Mouse (Mus musculus): ENCODE data around the gene Ldhd. TPM values are rescaled to one million over a fixed set of nuclear protein-coding genes. Genes with fewer than 3 reads are reported as not detected.

Gene Ldhd
- total and polyA plus RNA-seq, 3 experiments = 0.08 TPM; not detected in 2

DNA sequence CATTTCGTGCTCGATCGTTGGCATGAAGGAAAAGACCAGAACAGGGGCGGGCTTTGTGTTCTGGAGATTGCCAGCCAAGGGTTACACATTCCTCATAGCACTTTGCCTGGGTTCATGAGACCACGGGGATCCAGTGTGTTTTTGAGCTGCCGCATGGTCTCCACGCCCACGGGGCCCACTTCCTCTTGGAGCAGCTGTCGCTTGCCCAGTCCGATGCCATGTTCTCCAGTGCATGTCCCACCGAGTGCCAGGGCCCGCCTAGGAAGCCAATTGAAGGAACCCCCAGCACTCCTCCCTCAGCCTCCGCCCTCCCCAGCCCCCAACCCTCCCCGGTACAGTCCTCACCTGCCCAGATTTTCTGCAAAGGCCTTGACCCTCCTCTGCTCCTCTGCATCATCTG, 3.2 kb downstream of the Ldhd start:
- Histone ChIP-seq H3K27ac (ENCODE audit: insufficient read depth, low read depth) (no peak overlapping the region), H3K79me2 (replicated peaks; ENCODE audit: control insufficient read depth, extremely low read depth, insufficient read depth, poor library complexity, severe bottlenecking) (no peaks in the 10 kb centered on the region), H3K4me3 (replicated peaks in 1 of 3; ENCODE audit: low read depth in 2 of 3, low read length in 2 of 3, poor library complexity in 1 of 3) (no peak overlapping the region), H3K36me3 (replicated peaks in 1 of 2; ENCODE audit: control insufficient read depth in 1 of 2, insufficient read depth in 1 of 2, low read length in 1 of 2) (peaks cover 0 to 13% of the 10 kb centered on the region in 2 experiments), H3K4me1 (ENCODE audit: control insufficient read depth in 1 of 2, insufficient read depth in 2 of 2) (peaks cover 0 to 26% of the 10 kb centered on the region in 2 experiments; a peak in 2 of 4 replicates), H3K9ac (ENCODE audit: insufficient read depth, low read depth) (no peak overlapping the region), H3K27me3 (replicated peaks) (no peaks in the 10 kb centered on the region), H3K4me2 (ENCODE audit: insufficient read depth, low read depth, poor library complexity, severe bottlenecking) (no peak overlapping the region), H3K9me3 (replicated peaks; ENCODE audit: low read length) (no peaks in the 10 kb centered on the region)
- dilution Hi-C loops (cut with MboI; ENCODE audit: extremely low pct_ligation_motif_present, extremely low pct_unique_long_range_greater_than_20kb, low sequenced_read_pairs) (no loop called here), in situ Hi-C loops (cut with MboI; ENCODE audit: low pct_ligation_motif_present, low pct_unique_long_range_greater_than_20kb, low sequenced_read_pairs) (loop anchor here (5.0 to 10.0 kb wide), 2 partner anchors 95 to 282 kb away; no protein-coding TSS in a partner anchor)
- TF ChIP-seq TCF12 (IDR thresholded peaks at IDR 0.05; ENCODE audit: low read depth, low read length) (no peak), GABPA (IDR thresholded peaks at IDR 0.05; ENCODE audit: insufficient replicate concordance, low read depth, low read length) (no peak), HCFC1 (IDR thresholded peaks at IDR 0.05; ENCODE audit: low read depth, low read length) (no peak), USF1 (IDR thresholded peaks at IDR 0.05; ENCODE audit: low read depth, low read length) (no peak), IRF4 (IDR thresholded peaks at IDR 0.05; ENCODE audit: low read depth, low read length) (no peak), BHLHE40 (IDR thresholded peaks at IDR 0.05; ENCODE audit: low read depth, low read length) (no peak), POLR2AphosphoS2 (IDR thresholded peaks at IDR 0.05; ENCODE audit: low read depth, low read length) (no peak), NELFE (IDR thresholded peaks at IDR 0.05; ENCODE audit: low read depth, low read length) (no peak), PAX5 (IDR thresholded peaks at IDR 0.05; ENCODE audit: low read length) (no peak)
- no peak for DNase-seq (ENCODE audit: extremely low read depth)

DNA sequence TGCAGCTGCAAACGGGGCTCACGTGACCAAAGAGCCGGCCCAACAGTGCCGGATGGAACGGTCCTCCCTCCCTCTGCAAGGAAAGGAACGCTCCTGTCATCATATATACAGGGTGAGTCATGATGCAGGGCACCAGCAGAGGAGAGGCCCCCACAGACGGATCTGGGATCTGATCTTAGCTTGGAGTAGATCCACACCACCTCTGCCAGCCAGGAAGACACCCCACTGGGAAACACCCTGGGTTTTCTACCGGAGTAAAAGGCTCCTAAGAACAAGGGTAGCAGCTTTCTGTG, 3.7 kb downstream of the Ldhd start:
- dilution Hi-C loops (cut with MboI; ENCODE audit: extremely low pct_ligation_motif_present, extremely low pct_unique_long_range_greater_than_20kb, low sequenced_read_pairs) = no loop called here
- H3K79me2 ChIP-seq (replicated peaks; ENCODE audit: control insufficient read depth, extremely low read depth, insufficient read depth, poor library complexity, severe bottlenecking) = no peaks in the 10 kb centered on the region
- in situ Hi-C loops (cut with MboI; ENCODE audit: low pct_ligation_motif_present, low pct_unique_long_range_greater_than_20kb, low sequenced_read_pairs) = loop anchor here (5.0 to 10.0 kb wide), 2 partner anchors 94 to 282 kb away; no protein-coding TSS in a partner anchor
- no peak overlapping the region for H3K27ac ChIP-seq (ENCODE audit: insufficient read depth, low read depth)
- H3K4me3 ChIP-seq (replicated peaks in 1 of 3; ENCODE audit: low read depth in 2 of 3, low read length in 2 of 3, poor library complexity in 1 of 3) = no peak overlapping the region
- H3K9ac ChIP-seq (ENCODE audit: insufficient read depth, low read depth) = no peak overlapping the region
- H3K9me3 ChIP-seq (replicated peaks; ENCODE audit: low read length) = no peaks in the 10 kb centered on the region
- H3K36me3 ChIP-seq (replicated peaks in 1 of 2; ENCODE audit: control insufficient read depth in 1 of 2, insufficient read depth in 1 of 2, low read length in 1 of 2) = peaks cover 0 to 18% of the 10 kb centered on the region in 2 experiments
- no peak for TF ChIP-seq EP300 (IDR thresholded peaks at IDR 0.05; ENCODE audit: low read length)
- no peak overlapping the region for H3K4me2 ChIP-seq (ENCODE audit: insufficient read depth, low read depth, poor library complexity, severe bottlenecking)
- DNase-seq (ENCODE audit: extremely low read depth) = no peak
- no peaks in the 10 kb centered on the region for H3K27me3 ChIP-seq (replicated peaks)
- peaks cover 0 to 26% of the 10 kb centered on the region in 2 experiments; a peak in 2 of 4 replicates for H3K4me1 ChIP-seq (ENCODE audit: control insufficient read depth in 1 of 2, insufficient read depth in 2 of 2)

DNA sequence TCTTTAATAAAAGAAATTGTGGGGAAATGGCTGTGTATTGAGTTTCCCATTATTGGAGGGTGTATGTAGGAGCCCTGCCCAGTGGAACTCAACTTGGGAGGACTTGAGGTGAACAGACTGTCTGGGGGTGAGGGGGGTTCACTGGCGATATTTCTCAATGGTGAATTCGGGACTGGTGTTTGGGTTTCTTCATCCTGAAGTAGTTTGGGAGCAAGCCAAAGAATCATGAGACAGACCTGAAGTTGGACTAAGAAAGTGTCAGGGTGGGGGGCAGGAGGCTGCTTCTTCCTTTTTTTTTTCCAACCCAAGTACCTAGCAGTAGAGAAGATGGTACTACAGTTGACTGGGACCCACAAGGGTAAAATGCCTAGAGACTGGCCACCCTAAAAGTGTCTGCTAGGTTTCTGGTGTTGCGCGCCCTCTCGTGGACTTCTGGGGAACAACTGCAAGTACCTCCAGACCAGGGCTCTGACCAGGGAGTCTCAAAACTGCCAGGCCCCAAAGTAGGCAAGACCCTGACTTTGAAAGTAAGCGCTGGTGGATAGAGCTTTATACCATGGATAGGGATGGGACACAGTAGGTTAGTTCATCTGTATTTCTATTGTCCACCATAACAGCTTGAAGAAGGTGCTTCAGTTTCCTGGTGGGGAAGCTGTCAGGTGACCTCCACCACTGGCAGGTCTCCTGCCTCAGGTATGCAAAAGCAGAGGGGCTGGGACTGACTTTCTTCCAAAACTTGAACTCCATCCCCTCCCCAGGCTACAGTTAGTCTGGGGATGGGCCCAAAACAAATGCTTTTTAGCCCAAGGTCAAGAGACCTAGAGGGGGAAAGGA, 4.3 kb downstream of the Ldhd start:
- H3K4me2 ChIP-seq (ENCODE audit: insufficient read depth, low read depth, poor library complexity, severe bottlenecking) = no peak overlapping the region
- dilution Hi-C loops (cut with MboI; ENCODE audit: extremely low pct_ligation_motif_present, extremely low pct_unique_long_range_greater_than_20kb, low sequenced_read_pairs) (no loop called here), in situ Hi-C loops (cut with MboI; ENCODE audit: low pct_ligation_motif_present, low pct_unique_long_range_greater_than_20kb, low sequenced_read_pairs) (loop anchor here (5.0 to 10.0 kb wide), 2 partner anchors 94 to 281 kb away; no protein-coding TSS in a partner anchor)
- H3K9me3 ChIP-seq (replicated peaks; ENCODE audit: low read length) = no peaks in the 10 kb centered on the region
- no peaks in the 10 kb centered on the region for H3K79me2 ChIP-seq (replicated peaks; ENCODE audit: control insufficient read depth, extremely low read depth, insufficient read depth, poor library complexity, severe bottlenecking)
- H3K36me3 ChIP-seq (replicated peaks in 1 of 2; ENCODE audit: control insufficient read depth in 1 of 2, insufficient read depth in 1 of 2, low read length in 1 of 2) = peaks cover 0 to 21% of the 10 kb centered on the region in 2 experiments
- H3K27me3 ChIP-seq (replicated peaks) = no peaks in the 10 kb centered on the region
- no peak overlapping the region for H3K27ac ChIP-seq (ENCODE audit: insufficient read depth, low read depth)
- DNase-seq (ENCODE audit: extremely low read depth) = peak; percentile 75
- H3K4me1 ChIP-seq (ENCODE audit: control insufficient read depth in 1 of 2, insufficient read depth in 2 of 2) = peaks cover 0 to 26% of the 10 kb centered on the region in 2 experiments; a peak in 2 of 4 replicates
- no peak overlapping the region for H3K4me3 ChIP-seq (replicated peaks in 1 of 3; ENCODE audit: low read depth in 2 of 3, low read length in 2 of 3, poor library complexity in 1 of 3)
- no peak overlapping the region for H3K9ac ChIP-seq (ENCODE audit: insufficient read depth, low read depth)
- TF ChIP-seq EP300 (IDR thresholded peaks at IDR 0.05; ENCODE audit: low read length) (no peak), POLR2A (IDR thresholded peaks at IDR 0.05; ENCODE audit: low read depth, low read length) (no peak), RAD21 (IDR thresholded peaks at IDR 0.05; ENCODE audit: low read depth, low read length) (peak; percentile 88), CHD1 (IDR thresholded peaks at IDR 0.05; ENCODE audit: low read depth, low read length) (no peak), ZC3H11A (IDR thresholded peaks at IDR 0.05; ENCODE audit: low read depth, low read length) (peak; percentile 48; the same call in 1 of the 2 replicates), TCF12 (IDR thresholded peaks at IDR 0.05; ENCODE audit: low read depth, low read length) (no peak), ZMIZ1 (IDR thresholded peaks at IDR 0.05; ENCODE audit: low read depth, low read length) (no peak), TBP (conservative IDR thresholded peaks at IDR 0.05; ENCODE audit: low read depth, low read length) (no peak), ETS1 (conservative IDR thresholded peaks at IDR 0.05; ENCODE audit: low read depth, low read length) (no peak), PAX5 (IDR thresholded peaks at IDR 0.05; ENCODE audit: low read length) (no peak), KAT2A (IDR thresholded peaks at IDR 0.05; ENCODE audit: insufficient replicate concordance, low read length) (no peak), JUND (conservative IDR thresholded peaks at IDR 0.05; ENCODE audit: low read depth, low read length) (no peak), POLR2AphosphoS2 (IDR thresholded peaks at IDR 0.05; ENCODE audit: low read depth, low read length) (no peak), ZKSCAN1 (IDR thresholded peaks at IDR 0.05; ENCODE audit: borderline replicate concordance, low read depth, low read length) (no peak), JUN (IDR thresholded peaks at IDR 0.05; ENCODE audit: insufficient read depth, low read depth, low read length) (no peak), HCFC1 (IDR thresholded peaks at IDR 0.05; ENCODE audit: low read depth, low read length) (no peak), CTCF (conservative IDR thresholded peaks at IDR 0.05 in 1 of 2, IDR thresholded peaks at IDR 0.05 in 1 of 2; ENCODE audit: low read depth in 2 of 2, low read length in 2 of 2) (peak; percentile 65 to 91), E2F4 (IDR thresholded peaks at IDR 0.05; ENCODE audit: insufficient replicate concordance, low read depth, low read length) (no peak), GABPA (IDR thresholded peaks at IDR 0.05; ENCODE audit: insufficient replicate concordance, low read depth, low read length) (no peak)

Data from CH12.LX (cell line).